Mouse (Mus musculus): ENCODE data around the gene Pik3c2b. TPM values are rescaled to one million over a fixed set of nuclear protein-coding genes. Genes with fewer than 3 reads are reported as not detected.

Pik3c2b gene
- polyA plus RNA-seq, 1 experiment from 2014 or later: 15.5 TPM

DNA sequence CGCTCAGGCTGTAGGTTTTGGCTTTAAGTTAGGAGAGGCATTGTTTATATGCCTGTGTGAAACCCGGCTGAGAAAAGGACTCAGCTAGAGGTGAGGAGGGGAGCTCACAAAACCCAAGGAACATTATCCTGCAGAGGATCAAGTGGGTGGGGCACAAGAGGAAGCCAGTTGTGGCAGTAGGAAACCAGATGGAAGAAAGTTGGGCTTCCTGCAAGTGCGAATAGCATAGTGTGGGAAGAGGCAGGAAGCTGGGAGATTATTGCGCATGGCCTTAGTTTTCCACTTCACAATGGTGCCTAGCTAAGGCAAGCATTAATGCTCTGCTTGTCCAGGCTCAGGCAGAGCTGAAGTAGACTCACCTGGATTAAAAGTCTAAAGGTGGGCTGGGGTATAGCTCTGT lies 15.2 kb downstream of the Pik3c2b start:
- WGBS: 60% methylated on average over 4 of the region's 4 CpGs
- Histone ChIP-seq H3K4me2 (no peak overlapping the region), H3K36me3 (ENCODE audit: poor library complexity, severe bottlenecking) (peaks cover 30% of the 10 kb centered on the region), H3K4me3 (no peak overlapping the region), H3K27me3 (no peaks in the 10 kb centered on the region), H3K27ac (no peak overlapping the region), H3K9me3 (replicated peaks) (no peaks in the 10 kb centered on the region), H3K4me1 (peaks cover 32% of the 10 kb centered on the region), H3K9ac (no peak overlapping the region)
- ATAC-seq: no peak

GRCm38 (mm10) chr1:133063164-133063563 lies 17.7 kb downstream of the Pik3c2b start:
- Histone ChIP-seq H3K36me3 (ENCODE audit: poor library complexity, severe bottlenecking) (peaks cover 53% of the 10 kb centered on the region), H3K27me3 (no peaks in the 10 kb centered on the region), H3K27ac (no peak overlapping the region), H3K4me1 (peaks cover 15% of the 10 kb centered on the region), H3K9me3 (replicated peaks) (no peaks in the 10 kb centered on the region), H3K9ac (no peak overlapping the region), H3K4me2 (no peak overlapping the region), H3K4me3 (no peak overlapping the region)
- ATAC-seq: no peak
- WGBS: 90% methylated on average over 6 of the region's 6 CpGs

GRCm38 (mm10) chr1:133068268-133068667 lies 22.8 kb downstream of the Pik3c2b start:
- 0 out of 2 replicates have a peak, but pooled peaks have one; percentile 27 for ATAC-seq
- Histone ChIP-seq H3K27me3 (no peaks in the 10 kb centered on the region), H3K4me1 (peaks cover 44% of the 10 kb centered on the region), H3K4me3 (no peak overlapping the region), H3K9ac (peak overlapping the region; percentile 30; the same call in 1 of the 2 replicates), H3K27ac (peak overlapping the region; percentile 57), H3K4me2 (no peak overlapping the region), H3K36me3 (ENCODE audit: poor library complexity, severe bottlenecking) (peaks cover 79% of the 10 kb centered on the region), H3K9me3 (replicated peaks) (no peaks in the 10 kb centered on the region)
- 67% methylated on average over 5 of the region's 5 CpGs for WGBS

- Histone ChIP-seq H3K4me2 (no peak overlapping the region), H3K27me3 (no peaks in the 10 kb centered on the region), H3K27ac (peak overlapping the region; percentile 57), H3K9ac (peak overlapping the region; percentile 30), H3K36me3 (ENCODE audit: poor library complexity, severe bottlenecking) (peaks cover 80% of the 10 kb centered on the region), H3K4me1 (peaks cover 49% of the 10 kb centered on the region), H3K9me3 (replicated peaks) (no peaks in the 10 kb centered on the region), H3K4me3 (no peak overlapping the region)
- no peak for ATAC-seq
- 80% methylated on average over 15 of the region's 15 CpGs for WGBS
Observed at GRCm38 (mm10) chr1:133068669-133069274, 23.3 kb downstream of the Pik3c2b start.

DNA sequence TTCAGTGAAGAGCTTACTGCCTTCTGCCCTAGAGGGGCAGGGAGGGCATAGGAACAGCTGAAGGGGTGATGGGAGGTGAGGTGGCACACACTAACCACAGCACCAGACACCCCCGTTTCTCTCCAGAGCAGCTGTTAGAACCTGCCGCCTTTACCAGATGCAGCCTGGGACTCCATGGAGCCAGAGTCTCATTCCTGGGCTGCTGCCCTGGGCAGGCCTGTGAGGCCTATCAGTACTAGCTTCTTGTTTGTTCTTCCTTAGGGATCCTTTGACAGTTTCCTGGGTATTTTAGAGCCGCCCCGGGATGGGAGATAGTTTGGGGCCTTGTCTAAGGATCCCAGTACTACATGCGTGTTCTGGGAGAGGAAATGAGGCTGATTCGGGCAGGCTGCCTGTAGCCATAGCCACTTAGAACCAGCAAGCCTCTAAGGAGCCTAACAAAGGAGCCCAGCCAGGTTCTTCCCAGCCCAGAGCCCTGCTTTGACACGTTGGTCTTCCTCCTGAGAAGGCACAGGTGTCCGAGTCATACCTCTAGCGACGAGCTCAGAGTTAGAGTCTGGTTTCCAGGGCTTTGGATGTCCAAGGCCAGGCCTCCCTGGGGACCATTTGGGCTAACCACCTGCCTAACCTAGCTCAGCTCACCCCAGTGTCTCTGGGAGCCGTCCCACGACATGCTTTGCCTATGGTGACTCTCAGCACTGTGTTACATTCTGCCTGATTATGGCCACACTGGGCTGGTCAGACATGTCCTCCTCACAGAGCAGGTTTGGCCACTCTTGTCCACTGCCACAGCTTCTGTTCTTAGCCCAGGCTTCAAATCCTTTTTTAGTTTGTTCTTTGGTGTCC lies 24.0 kb downstream of the Pik3c2b start:
- no peak overlapping the region for H3K4me2 ChIP-seq
- peaks cover 49% of the 10 kb centered on the region for H3K4me1 ChIP-seq
- H3K9me3 ChIP-seq (replicated peaks): no peaks in the 10 kb centered on the region
- peak overlapping the region; percentile 25; the same call in 1 of the 2 replicates for H3K27ac ChIP-seq
- H3K27me3 ChIP-seq: no peaks in the 10 kb centered on the region
- peak overlapping the region; percentile 30; the same call in 1 of the 2 replicates for H3K9ac ChIP-seq
- ATAC-seq: no peak
- 86% methylated on average over 12 of the region's 12 CpGs for WGBS
- H3K4me3 ChIP-seq: no peak overlapping the region
- peaks cover 78% of the 10 kb centered on the region for H3K36me3 ChIP-seq (ENCODE audit: poor library complexity, severe bottlenecking)

- H3K4me1 ChIP-seq: peaks cover 49% of the 10 kb centered on the region
- WGBS: 40% methylated on average over 3 of the region's 5 CpGs
- no peak for ATAC-seq
- H3K27me3 ChIP-seq: no peaks in the 10 kb centered on the region
- no peak overlapping the region for H3K4me2 ChIP-seq
- H3K9ac ChIP-seq: no peak overlapping the region
- H3K27ac ChIP-seq: no peak overlapping the region
- H3K9me3 ChIP-seq (replicated peaks): no peaks in the 10 kb centered on the region
- peaks cover 84% of the 10 kb centered on the region for H3K36me3 ChIP-seq (ENCODE audit: poor library complexity, severe bottlenecking)
- no peak overlapping the region for H3K4me3 ChIP-seq
Observed at GRCm38 (mm10) chr1:133070157-133070556, 24.7 kb downstream of the Pik3c2b start.

GRCm38 (mm10) chr1:133071666-133072381 lies 26.4 kb downstream of the Pik3c2b start:
- Histone ChIP-seq H3K36me3 (ENCODE audit: poor library complexity, severe bottlenecking) (peaks cover 90% of the 10 kb centered on the region), H3K9ac (no peak overlapping the region)

GRCm38 (mm10) chr1:133073327-133073856 lies 27.9 kb downstream of the Pik3c2b start:
- H3K4me3 ChIP-seq: no peak overlapping the region
- H3K36me3 ChIP-seq (ENCODE audit: poor library complexity, severe bottlenecking): peaks cover 91% of the 10 kb centered on the region
- H3K27me3 ChIP-seq: no peaks in the 10 kb centered on the region
- ATAC-seq: no peak
- peak overlapping the region; percentile 61 for H3K27ac ChIP-seq
- H3K4me1 ChIP-seq: peaks cover 61% of the 10 kb centered on the region
- H3K9me3 ChIP-seq (replicated peaks): no peaks in the 10 kb centered on the region
- 62% methylated on average over 9 of the region's 9 CpGs for WGBS
- no peak overlapping the region for H3K9ac ChIP-seq
- H3K4me2 ChIP-seq: no peak overlapping the region

More at GRCm38 (mm10) chr1:133071666-133072381, 26.4 kb downstream of the Pik3c2b start:
- H3K4me3 ChIP-seq: no peak overlapping the region
- H3K9me3 ChIP-seq (replicated peaks): no peaks in the 10 kb centered on the region
- WGBS: 58% methylated on average over 16 of the region's 16 CpGs
- H3K27me3 ChIP-seq: no peaks in the 10 kb centered on the region
- H3K4me2 ChIP-seq: no peak overlapping the region
- H3K4me1 ChIP-seq: peaks cover 54% of the 10 kb centered on the region
- peak overlapping the region; percentile 75 for H3K27ac ChIP-seq
- 0 out of 2 replicates have a peak, but pooled peaks have one; percentile 41 for ATAC-seq

DNA sequence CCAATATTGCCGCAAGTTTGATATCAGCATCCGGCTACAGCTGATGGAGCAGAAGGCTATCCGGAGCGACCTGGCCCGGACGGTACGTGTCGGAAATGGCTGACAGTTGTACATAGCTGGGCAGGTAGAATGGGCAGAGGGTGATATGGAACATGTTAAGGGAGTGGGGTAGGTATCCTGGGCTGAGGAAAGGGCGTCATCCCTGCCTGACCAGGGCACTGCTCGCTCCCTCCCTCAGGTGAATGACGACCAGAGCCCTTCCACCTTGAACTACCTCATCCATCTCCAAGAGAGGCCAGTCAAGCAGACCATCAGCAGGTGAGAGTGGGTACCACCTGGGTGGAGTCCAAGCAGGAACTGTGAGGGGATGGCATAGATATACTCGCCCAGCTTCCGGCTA lies 29.1 kb downstream of the Pik3c2b start:
- peaks cover 55% of the 10 kb centered on the region for H3K4me1 ChIP-seq
- H3K4me3 ChIP-seq: no peak overlapping the region
- H3K27me3 ChIP-seq: no peaks in the 10 kb centered on the region
- 95% methylated on average over 13 of the region's 13 CpGs for WGBS
- no peaks in the 10 kb centered on the region for H3K9me3 ChIP-seq (replicated peaks)
- H3K36me3 ChIP-seq (ENCODE audit: poor library complexity, severe bottlenecking): peaks cover 90% of the 10 kb centered on the region
- H3K9ac ChIP-seq: no peak overlapping the region
- H3K27ac ChIP-seq: no peak overlapping the region
- no peak overlapping the region for H3K4me2 ChIP-seq
- ATAC-seq: no peak

- 92% methylated on average over 6 of the region's 6 CpGs for WGBS
- H3K4me1 ChIP-seq: peaks cover 63% of the 10 kb centered on the region
- no peak overlapping the region for H3K4me2 ChIP-seq
- no peaks in the 10 kb centered on the region for H3K27me3 ChIP-seq
- H3K9me3 ChIP-seq (replicated peaks): no peaks in the 10 kb centered on the region
- no peak overlapping the region for H3K4me3 ChIP-seq
- ATAC-seq: no peak
- H3K9ac ChIP-seq: no peak overlapping the region
- H3K27ac ChIP-seq: 0 out of 2 replicates have a peak overlapping the region, but pooled peaks have one; percentile 95
- peaks cover 85% of the 10 kb centered on the region for H3K36me3 ChIP-seq (ENCODE audit: poor library complexity, severe bottlenecking)
Observed at GRCm38 (mm10) chr1:133075651-133076400, 30.4 kb downstream of the Pik3c2b start.
